Mouse (Mus musculus) megakaryocyte progenitor cell, adult 5-6 weeks (primary cell): Measurements from ENCODE around the gene Xylt1. TPM values are rescaled to one million over a fixed set of nuclear protein-coding genes. Genes with fewer than 3 reads are reported as not detected.

Experiments used
- ATAC-seq: replicated peaks from 2 replicates; pipeline ENCODE4 v1.8.0; 2016; ENCODE audit warnings: mild to moderate bottlenecking, moderate TSS enrichment, inconsistent platforms; ENCODE audit not compliant: poor library complexity
- total RNA-seq, 2 experiments: library from RNA; stranded (forward) in 1 of 2; stranded (reverse) in 1 of 2; fragments of 157-497, 149-512 nt in 1 of 2; fragments of 200-1000 nt in 1 of 2; gene quantifications; 2 replicates each; pipeline versions ENCODE4 v1.2.3 to v1.2.4; 2015 to 2017

Xylt1 gene
- total RNA-seq, 2 experiments from 2014 or later, result 12.0 to 24.9 TPM

GRCm38 (mm10) chr7:117589359-117589758 is 208.6 kb downstream of the Xylt1 start:
- no peak for ATAC-seq

- no peak for ATAC-seq
These were observed 209.0 kb downstream of the Xylt1 start for GRCm38 (mm10) chr7:117589820-117590219.

- no peak for ATAC-seq
These were observed 213.4 kb downstream of the Xylt1 start for GRCm38 (mm10) chr7:117594191-117594590.

- ATAC-seq, result no peak
These were observed 214.4 kb downstream of the Xylt1 start for GRCm38 (mm10) chr7:117595029-117595695.

- no peak for ATAC-seq
These were observed 219.7 kb downstream of the Xylt1 start for GRCm38 (mm10) chr7:117600443-117600842.

GRCm38 (mm10) chr7:117610439-117610838 is 229.7 kb downstream of the Xylt1 start:
- no peak for ATAC-seq

GRCm38 (mm10) chr7:117612788-117613473 is 232.2 kb downstream of the Xylt1 start:
- ATAC-seq, result no peak

GRCm38 (mm10) chr7:117613796-117614195 is 233.0 kb downstream of the Xylt1 start:
- no peak; the same call in 1 of the 2 replicates for ATAC-seq

- ATAC-seq, result no peak
These were observed 233.6 kb downstream of the Xylt1 start for GRCm38 (mm10) chr7:117614346-117614745.

- ATAC-seq, result no peak
These were observed 234.1 kb downstream of the Xylt1 start for GRCm38 (mm10) chr7:117614851-117615250.

- ATAC-seq, result peak; percentile 59; the same call in 1 of the 2 replicates
These were observed 235.5 kb downstream of the Xylt1 start for GRCm38 (mm10) chr7:117616277-117616676.

- no peak for ATAC-seq
These were observed 238.0 kb downstream of the Xylt1 start for GRCm38 (mm10) chr7:117618715-117619150.

- no peak for ATAC-seq
These were observed 240.8 kb downstream of the Xylt1 start for GRCm38 (mm10) chr7:117621566-117621965.

- peak; percentile 66 for ATAC-seq
These were observed 242.0 kb downstream of the Xylt1 start for GRCm38 (mm10) chr7:117622769-117623168.

GRCm38 (mm10) chr7:117628791-117629190 is 248.0 kb downstream of the Xylt1 start:
- no peak for ATAC-seq

GRCm38 (mm10) chr7:117630657-117631056 is 249.9 kb downstream of the Xylt1 start:
- ATAC-seq, result peak; percentile 68

GRCm38 (mm10) chr7:117635584-117635983 is 254.8 kb downstream of the Xylt1 start:
- ATAC-seq, result peak; percentile 65

GRCm38 (mm10) chr7:117636713-117637112 is 255.9 kb downstream of the Xylt1 start:
- ATAC-seq, result peak; percentile 57

- ATAC-seq, result no peak
These were observed 257.2 kb downstream of the Xylt1 start for GRCm38 (mm10) chr7:117637997-117638396.

GRCm38 (mm10) chr7:117652637-117653036 is 271.9 kb downstream of the Xylt1 start:
- ATAC-seq, result no peak

GRCm38 (mm10) chr7:117655732-117656131 is 275.0 kb downstream of the Xylt1 start:
- ATAC-seq, result no peak

- no peak for ATAC-seq
These were observed 277.4 kb downstream of the Xylt1 start for GRCm38 (mm10) chr7:117658180-117658579.
